Mouse (Mus musculus) midbrain, embryonic 16.5 days (tissue): Measurements from ENCODE around the gene Abhd16a. TPM values are rescaled to one million over a fixed set of nuclear protein-coding genes. Genes with fewer than 3 reads are reported as not detected.

ENCODE experiments used
- ATAC-seq: fragments of 200-750 bp; cut with Nextera tagmentation; 2 replicates; pipeline ENCODE4 v1.8.0; 2017; ENCODE audit warnings: moderate TSS enrichment
- H3K27ac ChIP-seq: fragments of 300-500 bp; sonication (generic); 2 replicates; pipeline ENCODE4 v1.5.1; 2014; ENCODE audit warnings: mild to moderate bottlenecking, low read length, mixed read lengths
- H3K27me3 ChIP-seq: fragments of 300-500 bp; sonication (generic); 2 replicates; pipeline ENCODE4 v1.6.1; 2014; ENCODE audit warnings: low read depth, low read length, mixed read lengths; ENCODE audit not compliant: control insufficient read depth, insufficient read depth
- H3K36me3 ChIP-seq: fragments of 300-500 bp; sonication (generic); 2 replicates; pipeline ENCODE4 v1.6.1; 2014; ENCODE audit warnings: mild to moderate bottlenecking, low read length, moderate library complexity, mixed read lengths; ENCODE audit not compliant: control insufficient read depth, insufficient read depth
- H3K4me1 ChIP-seq: fragments of 300-500 bp; sonication (generic); 2 replicates; pipeline ENCODE4 v1.6.1; 2014; ENCODE audit warnings: mild to moderate bottlenecking, low read length, mixed read lengths; ENCODE audit not compliant: control insufficient read depth, insufficient read depth
- H3K4me2 ChIP-seq: fragments of 300-500 bp; sonication (generic); 2 replicates; pipeline ENCODE4 v1.6.1; 2014; ENCODE audit warnings: mild to moderate bottlenecking, low read length, mixed read lengths
- H3K4me3 ChIP-seq: fragments of 300-500 bp; sonication (generic); 2 replicates; pipeline ENCODE4 v1.5.1; 2014; ENCODE audit warnings: low read depth, mild to moderate bottlenecking, low read length, moderate library complexity, mixed read lengths
- H3K9ac ChIP-seq: fragments of 300-500 bp; sonication (generic); 2 replicates; pipeline ENCODE4 v1.6.1; 2014; ENCODE audit warnings: low read depth, low read length, mixed read lengths
- H3K9me3 ChIP-seq: fragments of 300-500 bp; sonication (generic); replicated peaks from 2 replicates; pipeline ENCODE4 v1.6.1; 2014; ENCODE audit warnings: mild to moderate bottlenecking, low read length, mixed read lengths; ENCODE audit not compliant: control insufficient read depth, poor library complexity, severe bottlenecking
- WGBS: fragments of 180-500 bp; shearing (Covaris S2); extraction: QIAGEN DNeasy Blood & Tissue Kit; methylation state at CpG from one replicate; pipeline ENCODE4 v1.1.7; 2014; 5-methylcytosine and 5-hydroxymethylcytosine counted together
- polyA plus RNA-seq: library from polyadenylated mRNA; unstranded; fragments of >200 nt; fragmentation: Nextera tagmentation; extraction: Ambion mirVana; gene quantifications from 2 replicates; pipeline ENCODE4 v1.2.1, GENCODE M21; 2015

Abhd16a gene
- polyA plus RNA-seq, 1 experiment from 2014 or later, result 107 TPM

DNA sequence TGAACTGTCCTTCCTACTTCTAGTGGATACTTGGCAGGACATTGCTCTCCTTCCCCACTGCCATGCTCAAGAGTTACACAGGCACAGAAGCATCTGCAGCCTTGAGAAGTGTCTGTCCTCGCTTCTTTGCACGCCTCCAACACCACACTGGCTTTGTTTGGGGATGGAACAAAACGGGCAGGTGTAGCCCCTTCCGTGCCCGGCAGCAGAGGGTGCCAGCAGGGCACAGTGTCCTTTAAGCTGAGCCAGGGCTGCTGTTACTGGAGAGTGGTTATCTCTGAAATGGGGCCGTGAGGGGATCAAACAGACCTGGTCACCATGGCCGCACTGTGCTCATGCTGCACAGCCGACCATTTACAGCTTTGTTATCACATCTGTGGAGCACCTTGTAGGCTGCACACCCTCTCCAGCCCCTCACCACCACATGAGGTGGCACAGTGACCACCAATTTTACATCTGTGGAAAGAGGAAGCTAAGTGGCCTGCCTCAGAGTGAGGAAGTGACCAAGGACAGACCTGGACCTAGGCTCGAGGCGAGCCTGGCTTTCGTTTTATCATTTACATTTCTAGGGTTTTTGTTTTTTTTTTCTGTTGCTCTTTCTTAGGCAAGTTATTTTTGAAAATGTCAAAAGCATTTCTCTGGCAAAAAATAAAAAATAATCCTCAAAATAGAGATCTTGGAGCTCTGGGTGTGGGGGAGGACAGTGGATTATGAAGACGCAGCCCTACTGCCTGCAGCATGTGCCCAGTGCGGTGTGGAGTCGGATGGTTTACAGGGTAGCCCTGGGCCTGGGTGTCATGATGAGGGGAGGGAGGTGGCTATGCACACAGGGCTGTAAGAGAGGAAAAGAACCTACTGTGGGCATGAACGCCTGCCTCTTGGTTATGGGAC is 5.7 kb downstream of the Abhd16a start:
- H3K4me2 ChIP-seq, result no peak overlapping the region
- ATAC-seq, result no peak
- no peak overlapping the region for H3K4me3 ChIP-seq
- no peak overlapping the region for H3K9ac ChIP-seq
- no peaks in the 10 kb centered on the region for H3K27me3 ChIP-seq
- no peak overlapping the region for H3K27ac ChIP-seq
- H3K9me3 ChIP-seq, result no peaks in the 10 kb centered on the region
- 95% methylated on average over 15 of the region's 15 CpGs for WGBS
- H3K4me1 ChIP-seq, result peaks cover 12% of the 10 kb centered on the region
- peaks cover 40% of the 10 kb centered on the region for H3K36me3 ChIP-seq

DNA sequence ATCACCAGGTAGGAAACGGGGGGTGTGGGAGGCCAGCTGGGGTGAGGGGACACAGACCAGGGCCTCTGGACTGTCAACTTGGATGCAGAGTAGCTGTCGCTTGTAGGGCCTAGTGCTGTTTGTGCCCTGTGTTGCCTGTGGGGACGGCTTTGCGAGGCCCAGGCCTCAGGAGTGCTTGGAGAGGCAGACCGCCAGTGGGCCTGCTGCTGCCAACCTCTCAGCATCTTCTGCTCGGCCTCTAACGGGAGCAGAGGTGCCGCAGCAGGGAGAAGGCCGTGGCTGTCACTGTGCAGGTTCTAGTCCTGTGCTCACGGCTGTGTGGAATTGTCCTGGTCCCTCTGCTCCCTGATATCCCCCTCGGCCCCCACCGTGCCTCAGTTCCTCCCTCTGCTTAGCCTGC is 7.5 kb downstream of the Abhd16a start:
- H3K27ac ChIP-seq, result no peak overlapping the region
- no peak for ATAC-seq
- WGBS, result 79% methylated on average over 12 of the region's 12 CpGs
- no peak overlapping the region for H3K9ac ChIP-seq
- no peaks in the 10 kb centered on the region for H3K27me3 ChIP-seq
- H3K9me3 ChIP-seq, result no peaks in the 10 kb centered on the region
- H3K4me2 ChIP-seq, result no peak overlapping the region
- no peak overlapping the region for H3K4me3 ChIP-seq
- no peaks in the 10 kb centered on the region for H3K4me1 ChIP-seq
- H3K36me3 ChIP-seq, result peaks cover 50% of the 10 kb centered on the region

DNA sequence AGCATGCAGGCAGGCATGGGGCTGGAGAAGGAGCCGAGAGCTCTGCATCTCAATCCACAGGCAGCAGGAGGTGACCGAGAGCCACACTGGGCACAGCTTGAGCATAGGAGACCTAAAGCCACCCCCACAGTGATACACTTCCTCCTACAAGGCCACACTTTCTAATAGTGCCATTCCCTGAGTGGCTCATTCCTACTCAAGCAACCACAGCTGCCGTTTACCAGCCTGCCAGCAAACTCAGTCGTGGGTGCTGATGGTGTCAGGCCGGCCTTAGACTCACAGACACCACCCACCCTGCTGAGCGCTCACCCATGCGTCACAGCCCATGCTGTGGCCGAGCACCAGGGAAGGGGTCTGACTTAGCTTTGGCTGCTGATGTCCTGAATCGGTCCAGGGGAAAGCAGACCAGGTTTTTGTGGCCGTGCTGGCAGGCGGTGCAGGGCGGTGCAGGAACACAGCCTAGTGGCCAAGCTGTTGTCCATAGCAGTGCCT is 8.1 kb downstream of the Abhd16a start:
- Histone ChIP-seq H3K27ac (no peak overlapping the region), H3K9me3 (no peaks in the 10 kb centered on the region), H3K4me1 (no peaks in the 10 kb centered on the region), H3K36me3 (peaks cover 51% of the 10 kb centered on the region), H3K4me2 (no peak overlapping the region), H3K9ac (no peak overlapping the region), H3K27me3 (no peaks in the 10 kb centered on the region), H3K4me3 (no peak overlapping the region)
- 69% methylated on average over 12 of the region's 12 CpGs for WGBS
- no peak for ATAC-seq

DNA sequence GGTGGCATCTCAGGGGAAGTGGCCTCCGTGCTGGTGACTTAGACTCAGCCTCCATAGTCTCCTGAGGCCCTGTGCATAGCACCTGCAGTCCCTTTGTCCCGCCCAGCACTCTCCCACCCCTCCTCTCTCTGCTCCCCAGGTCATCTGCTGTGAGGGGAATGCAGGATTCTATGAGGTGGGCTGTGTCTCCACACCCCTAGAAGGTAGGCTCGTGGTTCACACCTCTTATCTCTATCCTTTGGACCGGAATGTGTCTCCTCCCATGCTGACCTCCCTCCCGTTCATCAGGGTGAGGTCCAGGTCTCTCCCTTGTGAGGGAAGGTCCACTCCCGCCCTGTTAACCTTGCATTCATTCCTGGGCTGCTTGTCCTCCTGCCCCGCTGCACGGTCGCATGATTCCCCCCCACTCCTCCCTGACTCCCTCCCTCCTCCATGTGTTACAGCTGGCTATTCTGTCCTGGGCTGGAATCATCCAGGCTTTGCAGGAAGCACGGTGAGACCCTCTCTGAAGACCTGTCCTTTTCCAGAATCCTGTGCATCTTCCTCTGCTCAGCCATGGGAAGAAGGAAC is 11.2 kb downstream of the Abhd16a start:
- Histone ChIP-seq H3K36me3 (peaks cover 48% of the 10 kb centered on the region), H3K4me1 (no peaks in the 10 kb centered on the region), H3K9ac (no peak overlapping the region), H3K9me3 (no peaks in the 10 kb centered on the region), H3K4me3 (no peak overlapping the region), H3K4me2 (no peak overlapping the region), H3K27ac (no peak overlapping the region), H3K27me3 (no peaks in the 10 kb centered on the region)
- 81% methylated on average over 10 of the region's 10 CpGs for WGBS
- no peak for ATAC-seq

DNA sequence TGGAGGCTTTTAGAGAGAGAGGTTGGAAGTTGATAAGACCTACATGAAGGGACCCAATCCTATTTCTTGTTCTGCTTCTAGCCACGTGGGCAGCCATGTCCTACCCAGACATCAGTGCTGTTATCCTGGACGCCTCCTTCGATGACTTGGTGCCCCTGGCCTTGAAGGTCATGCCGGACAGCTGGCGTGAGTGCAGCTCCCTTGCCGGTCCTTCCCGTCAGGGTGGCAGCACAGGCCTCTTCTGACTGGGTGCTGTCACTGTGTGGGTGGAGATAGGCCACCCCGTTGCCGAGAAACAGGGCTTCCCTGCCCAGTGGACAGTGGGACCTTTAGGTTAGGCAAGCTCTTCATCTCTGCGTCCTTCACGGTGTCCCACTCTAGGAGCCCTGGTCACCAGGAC is 12.1 kb downstream of the Abhd16a start:
- Histone ChIP-seq H3K9me3 (no peaks in the 10 kb centered on the region), H3K27me3 (no peaks in the 10 kb centered on the region), H3K36me3 (peaks cover 47% of the 10 kb centered on the region), H3K4me1 (no peaks in the 10 kb centered on the region; the same call in 1 of the 2 replicates), H3K4me3 (no peak overlapping the region), H3K27ac (no peak overlapping the region), H3K9ac (no peak overlapping the region), H3K4me2 (no peak overlapping the region)
- WGBS, result 92% methylated on average over 11 of the region's 11 CpGs
- ATAC-seq, result no peak

DNA sequence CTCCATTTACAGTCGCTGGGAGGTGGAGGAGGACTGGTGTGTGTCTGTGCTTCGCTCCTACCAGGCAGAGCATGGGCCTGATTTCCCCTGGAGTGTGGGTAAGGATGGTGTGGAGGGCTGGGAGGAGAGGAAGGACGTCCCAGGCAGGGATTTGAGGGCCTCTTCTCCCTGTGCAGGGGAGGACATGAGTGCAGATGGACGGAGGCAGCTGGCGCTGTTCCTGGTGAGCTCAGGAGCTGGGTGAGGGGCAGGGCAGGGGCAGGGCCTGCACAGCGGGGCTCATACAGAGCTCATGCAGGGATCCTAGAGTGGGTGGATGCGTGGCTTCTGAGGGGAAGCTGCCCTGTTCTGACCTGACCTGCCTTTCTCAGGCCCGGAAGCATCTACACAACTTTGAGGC is 13.2 kb downstream of the Abhd16a start:
- H3K27ac ChIP-seq, result no peak overlapping the region
- ATAC-seq, result no peak
- H3K27me3 ChIP-seq, result no peaks in the 10 kb centered on the region
- no peak overlapping the region for H3K4me3 ChIP-seq
- no peak overlapping the region for H3K4me2 ChIP-seq
- peaks cover 40% of the 10 kb centered on the region for H3K36me3 ChIP-seq
- 77% methylated on average over 8 of the region's 8 CpGs for WGBS
- no peaks in the 10 kb centered on the region; the same call in 1 of the 2 replicates for H3K4me1 ChIP-seq
- no peak overlapping the region for H3K9ac ChIP-seq
- no peaks in the 10 kb centered on the region for H3K9me3 ChIP-seq

DNA sequence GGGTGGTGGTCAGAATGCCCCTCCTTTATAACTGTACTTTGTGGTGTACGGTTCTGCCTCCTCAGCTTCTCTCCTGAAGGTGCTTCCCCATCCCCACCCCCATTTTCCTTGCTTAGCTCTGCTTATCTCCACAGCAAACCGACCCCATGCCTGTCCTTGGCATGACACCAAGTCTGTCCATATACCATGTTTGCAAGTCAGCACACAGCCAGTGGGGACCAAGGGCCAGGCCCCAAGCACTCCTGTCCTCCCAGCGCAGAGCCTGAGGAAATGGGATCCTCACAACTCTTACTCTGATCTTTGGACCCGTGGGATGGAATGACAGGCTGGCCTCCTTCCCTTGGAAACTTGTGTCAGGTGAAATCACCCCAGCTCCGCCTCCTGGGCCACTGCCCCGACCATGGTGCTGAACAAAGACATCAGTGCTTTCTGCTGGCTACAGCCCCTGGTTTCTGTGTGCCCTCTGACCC is 14.2 kb downstream of the Abhd16a start:
- Histone ChIP-seq H3K4me3 (no peak overlapping the region), H3K4me1 (no peaks in the 10 kb centered on the region; the same call in 1 of the 2 replicates), H3K9ac (no peak overlapping the region), H3K27me3 (no peaks in the 10 kb centered on the region), H3K9me3 (no peaks in the 10 kb centered on the region), H3K27ac (no peak overlapping the region), H3K4me2 (no peak overlapping the region), H3K36me3 (peaks cover 35% of the 10 kb centered on the region)
- WGBS, result 71% methylated on average over 6 of the region's 6 CpGs
- ATAC-seq, result no peak

DNA sequence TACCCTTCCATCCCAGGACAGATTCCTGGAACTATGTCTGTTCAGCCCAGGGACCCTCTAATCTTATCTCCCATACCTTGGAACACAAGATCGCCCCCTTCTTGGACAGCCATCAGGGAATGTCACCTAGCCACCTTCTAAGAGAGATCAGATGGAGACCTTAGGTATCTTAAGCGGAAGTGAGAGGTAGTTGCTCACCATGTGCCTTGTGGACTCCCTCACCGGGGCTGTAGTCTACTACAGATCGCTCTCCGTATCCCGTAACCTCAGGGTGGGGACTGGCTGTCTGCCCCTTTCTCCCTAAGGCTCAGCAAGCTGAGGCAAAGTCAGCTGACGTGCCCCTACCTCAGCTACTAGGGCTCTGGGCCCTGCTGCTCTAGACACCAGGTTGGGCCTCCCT is 15.0 kb downstream of the Abhd16a start:
- WGBS, result 95% methylated on average over 7 of the region's 7 CpGs
- Histone ChIP-seq H3K9ac (0 out of 2 replicates have a peak overlapping the region, but pooled peaks have one; percentile 10), H3K27me3 (no peaks in the 10 kb centered on the region), H3K4me1 (no peaks in the 10 kb centered on the region; the same call in 1 of the 2 replicates), H3K4me2 (no peak overlapping the region), H3K36me3 (peaks cover 31% of the 10 kb centered on the region), H3K9me3 (no peaks in the 10 kb centered on the region), H3K4me3 (no peak overlapping the region), H3K27ac (no peak overlapping the region)
- no peak for ATAC-seq

DNA sequence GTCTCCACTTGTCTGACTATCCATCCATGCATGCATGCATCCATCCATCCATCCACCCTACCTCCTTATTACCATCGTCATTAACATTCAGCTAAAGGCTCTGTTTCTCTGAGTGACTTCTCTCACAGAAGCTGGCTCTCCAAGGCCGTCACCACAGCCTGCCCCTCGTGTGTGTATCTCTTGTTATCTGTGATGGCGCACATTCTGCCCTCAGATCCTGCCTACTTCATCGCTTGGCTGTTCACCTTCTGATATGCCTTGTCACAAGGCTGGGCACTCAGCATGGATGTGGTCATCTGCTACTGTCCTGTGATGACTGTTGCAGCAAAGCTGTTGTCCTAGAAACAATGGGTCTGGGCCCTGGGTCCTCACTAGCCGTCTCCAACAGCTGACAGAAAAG is 15.7 kb downstream of the Abhd16a start:
- Histone ChIP-seq H3K27me3 (no peaks in the 10 kb centered on the region), H3K27ac (no peak overlapping the region), H3K9ac (no peak overlapping the region), H3K4me1 (no peaks in the 10 kb centered on the region; the same call in 1 of the 2 replicates), H3K36me3 (peaks cover 25% of the 10 kb centered on the region), H3K4me2 (no peak overlapping the region), H3K4me3 (no peak overlapping the region), H3K9me3 (no peaks in the 10 kb centered on the region)
- WGBS, result 77% methylated on average over 6 of the region's 6 CpGs
- no peak for ATAC-seq
